Mouse (Mus musculus): ENCODE data around the gene Kcnh1.

DNA sequence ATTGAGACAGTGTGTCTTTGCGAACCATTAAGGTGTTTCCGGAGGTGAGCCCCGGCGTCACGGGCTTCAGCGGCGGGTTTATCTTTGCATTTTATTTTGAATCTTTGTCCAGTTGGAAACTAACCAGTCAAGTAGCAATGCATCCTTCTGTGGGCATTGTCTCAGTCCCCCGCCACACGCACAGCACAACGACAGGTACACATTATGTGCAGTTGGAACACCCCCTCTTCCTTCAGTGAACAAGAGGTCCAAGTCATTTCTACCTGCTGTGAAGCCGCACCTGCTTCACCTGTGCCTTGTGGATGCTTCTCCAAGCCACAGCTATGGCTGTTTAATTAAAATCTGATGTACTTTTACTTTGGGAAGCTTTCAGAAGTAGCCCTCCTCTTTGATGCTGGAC, 803 bp upstream of the Kcnh1 start:
- no peak for TF ChIP-seq CTCF (IDR thresholded peaks at IDR 0.05; ENCODE audit: low read depth, low read length)
- no peak for TF ChIP-seq POLR2A (IDR thresholded peaks at IDR 0.05; ENCODE audit: insufficient read depth, low read length)

Measured in ES-Bruce4 (cell line).